Mouse (Mus musculus): Measurements from ENCODE around the gene Snai3. TPM values are rescaled to one million over a fixed set of nuclear protein-coding genes. Genes with fewer than 3 reads are reported as not detected.
A peak's percentile ranks its signal among the peaks of the same experiment; 100 is the strongest.

Snai3 gene
- total RNA-seq (2021), result 1 to 10 TPM; 1.0 to 1.6 TPM
- long read RNA-seq, experiment 1, partial matches to known transcripts, result 1 of 2 reads
- long read RNA-seq, experiment 1, other reads (novel, unspliced or antisense), result 0 of 2 reads
- long read RNA-seq, experiment 2, partial matches to known transcripts, result 0 of 3 reads
- long read RNA-seq, experiment 2, other reads (novel, unspliced or antisense), result 2 of 3 reads

DNA sequence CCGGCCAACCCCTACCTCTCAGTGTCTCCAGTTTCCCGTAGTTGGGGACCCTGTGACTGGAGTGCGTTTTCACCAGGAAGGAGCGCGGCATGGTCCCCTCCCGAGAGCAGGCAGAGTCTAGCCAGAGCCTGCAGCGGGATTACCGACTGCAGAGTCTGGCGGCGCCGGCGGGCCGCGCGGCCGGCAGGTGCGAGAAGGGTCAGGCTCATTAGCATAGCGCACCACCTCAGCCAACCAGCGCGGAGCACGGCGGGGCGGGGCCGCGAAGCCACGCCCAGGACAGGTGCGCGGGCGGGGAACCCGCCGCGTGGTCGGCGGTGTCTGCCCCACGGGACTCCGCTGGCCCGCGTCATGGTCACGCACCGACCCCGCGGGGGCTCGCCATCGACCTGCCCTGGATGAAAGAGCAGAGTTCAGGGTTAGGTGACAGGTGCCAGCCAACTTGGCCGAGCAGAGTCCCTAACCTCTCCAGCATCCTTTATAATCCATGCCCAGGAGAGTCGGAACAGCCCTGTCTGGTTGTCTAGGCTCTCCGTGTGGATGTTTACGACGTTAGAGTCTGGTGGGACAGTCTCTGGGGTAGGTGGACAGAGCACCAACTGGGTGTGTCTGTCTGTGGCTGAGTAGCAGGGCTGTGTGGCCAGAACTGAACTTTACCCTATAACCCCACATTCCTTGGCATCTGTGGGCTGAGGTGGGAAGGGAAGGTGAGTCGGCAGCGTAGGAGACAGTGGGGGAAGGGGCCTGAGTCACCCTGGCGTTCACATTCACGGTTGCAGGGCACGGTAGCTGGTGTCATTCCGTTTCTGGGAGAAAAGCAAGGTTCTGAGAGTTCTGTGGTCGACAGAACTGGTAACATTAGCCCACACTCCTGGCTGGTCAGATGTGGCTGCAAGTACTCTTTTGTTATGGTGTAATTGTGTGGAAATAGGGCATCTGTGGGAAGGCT is at the start of gene Snai3:
Gene Snai3 (minus strand): TSS at position 210 of the 949 bp plus-strand sequence.
- intact Hi-C loops (cut with DNase I), result loop anchor here (1.0 to 5.0 kb wide), 2 partner anchors 15 to 207 kb away; no protein-coding TSS in a partner anchor
- H3K27ac ChIP-seq, result peak within 1 kb of the TSS; percentile 78
- TF ChIP-seq CTCF (IDR thresholded peaks at IDR 0.05), result no peak
- H3K4me3 ChIP-seq, result peak within 1 kb of the TSS; percentile 42
- peak in 1 of 2 experiments; percentile 36 for DNase-seq (ENCODE audit: extremely low spot score in 1 of 2, low spot score in 2 of 2)

DNA sequence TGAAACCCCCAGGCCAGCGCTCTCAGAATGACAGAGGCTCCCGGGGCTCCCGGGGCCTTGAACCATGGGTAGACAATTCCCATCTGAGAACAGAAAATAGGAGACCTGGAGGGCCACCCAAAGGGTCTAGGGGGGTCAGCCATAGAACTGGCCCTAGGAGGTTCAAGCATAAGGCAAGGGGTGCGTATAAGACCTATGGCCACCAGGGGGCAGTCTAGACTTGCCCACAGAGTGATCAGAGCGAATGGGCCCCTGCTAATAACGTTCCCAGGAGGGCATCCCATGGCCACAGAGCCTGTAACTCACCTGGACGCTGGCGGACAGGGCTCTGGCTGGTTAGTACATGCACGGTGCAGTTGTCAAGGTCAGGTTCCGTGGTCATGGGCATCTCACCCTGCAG is 40.3 kb upstream of the Snai3 start:
- intact Hi-C loops (cut with DNase I), result loop anchor here (1.0 to 2.0 kb wide), 3 partner anchors 50 to 329 kb away; partner anchors contain the start of genes Galns, Piezo1 and Trappc2l
- DNase-seq (ENCODE audit: extremely low spot score in 1 of 2, low spot score in 2 of 2), result peak; percentile 65 to 68
- H3K27ac ChIP-seq, result no peak overlapping the region
- TF ChIP-seq CTCF (IDR thresholded peaks at IDR 0.05), result peak; percentile 98
- H3K4me3 ChIP-seq, result no peak overlapping the region

DNA sequence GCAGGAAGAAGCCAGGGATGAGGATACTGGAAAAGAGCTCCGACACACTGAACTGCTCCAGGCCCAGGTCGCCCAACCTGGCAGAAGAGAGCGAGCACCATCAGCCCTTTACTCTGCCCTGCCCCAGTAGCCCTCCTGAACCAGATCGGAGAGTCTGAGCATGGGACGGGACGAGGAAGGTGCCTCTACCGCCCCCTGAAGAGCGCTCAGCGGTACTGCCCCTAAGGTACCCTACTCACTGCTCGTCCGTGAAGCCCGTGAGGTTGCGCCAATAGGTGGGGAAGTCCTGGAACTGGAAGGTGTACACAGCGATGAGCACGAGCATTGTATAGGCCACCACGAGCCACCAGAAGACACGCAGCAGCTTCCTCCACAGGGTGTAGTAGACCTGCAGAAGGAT is 37.4 kb upstream of the Snai3 start:
- DNase-seq (ENCODE audit: extremely low spot score in 1 of 2, low spot score in 2 of 2), result no peak
- H3K27ac ChIP-seq, result no peak overlapping the region
- intact Hi-C loops (cut with DNase I), result no loop called here
- peak; percentile 32 for TF ChIP-seq CTCF (IDR thresholded peaks at IDR 0.05)
- no peak overlapping the region for H3K4me3 ChIP-seq

DNA sequence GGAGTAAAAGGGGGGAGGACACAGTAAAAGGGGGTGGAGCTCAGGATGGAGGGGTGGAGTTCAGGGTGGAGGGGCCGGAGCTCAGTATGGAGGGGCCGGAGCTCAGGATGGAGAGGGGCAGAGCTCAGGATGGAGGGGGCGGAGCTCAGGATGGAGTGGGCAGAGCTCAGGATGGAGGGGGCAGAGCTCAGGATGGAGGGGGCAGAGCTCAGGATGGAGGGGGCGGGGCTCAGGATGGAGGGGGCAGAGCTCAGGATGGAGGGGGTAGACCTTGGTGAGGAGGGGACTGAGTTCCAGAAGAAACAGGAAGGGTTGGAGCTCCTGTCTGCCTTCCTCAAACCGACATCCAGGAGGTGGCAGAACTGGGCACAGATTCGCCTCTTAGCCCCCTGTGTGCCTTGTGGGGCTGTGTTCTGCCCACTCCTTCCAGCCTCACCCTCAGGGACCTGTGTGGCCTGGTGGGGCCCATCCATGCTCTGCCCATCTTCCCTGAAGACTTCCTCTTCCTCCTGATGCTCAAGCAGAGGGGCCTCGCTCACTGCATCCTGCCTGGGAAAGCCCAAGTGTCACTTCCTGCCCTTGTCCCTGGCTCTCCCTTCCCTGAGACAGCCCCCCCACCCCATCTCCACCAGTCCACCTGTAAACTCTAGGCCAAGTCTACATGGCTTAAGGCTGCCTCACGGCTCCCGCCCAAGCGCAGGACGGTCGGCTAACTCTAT is 36.6 kb upstream of the Snai3 start:
- TF ChIP-seq CTCF (IDR thresholded peaks at IDR 0.05), result no peak
- no peak overlapping the region for H3K27ac ChIP-seq
- intact Hi-C loops (cut with DNase I), result no loop called here
- no peak overlapping the region for H3K4me3 ChIP-seq
- DNase-seq (ENCODE audit: extremely low spot score in 1 of 2, low spot score in 2 of 2), result no peak

DNA sequence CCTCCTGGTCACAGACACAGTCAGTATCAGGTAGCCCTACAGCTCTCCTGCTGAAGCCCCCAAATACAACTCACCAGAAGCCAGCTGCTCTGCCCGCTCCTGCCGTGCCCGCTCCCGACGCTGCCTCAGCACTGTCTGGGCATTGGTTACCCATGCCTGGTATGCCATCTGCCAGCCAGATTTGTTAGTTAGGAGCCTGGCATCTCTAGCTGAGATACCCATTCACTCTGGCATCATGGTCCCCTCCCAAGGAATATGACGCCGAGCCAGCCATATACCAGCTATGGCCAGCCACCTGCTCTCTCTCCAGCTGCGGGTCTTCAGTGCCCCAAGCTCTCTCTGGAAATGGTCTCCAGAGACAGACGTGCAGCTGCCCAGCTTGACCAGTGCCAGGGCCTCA is 27.9 kb upstream of the Snai3 start:
- TF ChIP-seq CTCF (IDR thresholded peaks at IDR 0.05), result no peak
- Histone ChIP-seq H3K27ac (no peak overlapping the region), H3K4me3 (no peak overlapping the region)
- intact Hi-C loops (cut with DNase I), result no loop called here
- DNase-seq (ENCODE audit: extremely low spot score in 1 of 2, low spot score in 2 of 2), result no peak

DNA sequence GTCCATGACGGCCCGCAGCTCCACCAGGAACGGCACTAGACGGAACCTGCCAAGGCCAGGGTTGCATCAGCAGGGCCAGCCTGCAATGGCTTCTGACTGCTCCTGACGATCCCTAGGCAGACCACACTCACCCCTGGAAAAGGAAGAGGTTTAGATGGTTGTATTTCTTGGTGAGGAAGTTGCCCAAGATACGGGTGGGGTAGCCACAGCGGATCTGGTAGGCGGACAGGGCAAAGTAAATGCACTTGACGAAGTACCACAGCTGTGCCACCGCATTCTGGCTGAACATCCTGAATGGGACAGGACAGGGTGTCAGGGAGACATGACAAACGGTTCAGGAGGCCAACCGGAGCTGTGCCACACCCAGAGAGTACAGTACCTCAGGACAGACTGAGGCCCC is 24.3 kb upstream of the Snai3 start:
- intact Hi-C loops (cut with DNase I), result no loop called here
- DNase-seq (ENCODE audit: extremely low spot score in 1 of 2, low spot score in 2 of 2), result no peak

DNA sequence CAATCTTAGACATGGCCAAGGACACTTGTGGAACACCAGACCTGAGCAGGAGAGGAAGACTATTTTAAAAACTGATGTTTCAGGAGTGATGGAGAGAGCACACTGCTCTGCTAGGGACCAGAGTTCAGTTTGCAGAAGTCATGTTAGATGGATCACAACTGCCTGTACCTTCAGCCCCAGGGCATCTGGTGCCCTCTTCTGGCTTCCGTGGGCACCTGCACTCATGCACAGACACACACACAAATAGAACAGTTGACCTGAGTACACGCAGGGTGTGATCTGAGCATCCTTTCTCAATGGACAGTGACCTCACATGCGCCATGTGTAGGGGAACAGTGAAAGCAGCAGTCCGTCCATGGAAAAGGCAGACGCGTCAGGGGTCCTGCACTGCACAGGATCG is 23.3 kb upstream of the Snai3 start:
- H3K4me3 ChIP-seq, result no peak overlapping the region
- intact Hi-C loops (cut with DNase I), result no loop called here
- TF ChIP-seq CTCF (IDR thresholded peaks at IDR 0.05), result peak; percentile 8
- no peak for DNase-seq (ENCODE audit: extremely low spot score in 1 of 2, low spot score in 2 of 2)
- no peak overlapping the region for H3K27ac ChIP-seq

More for the DNA sequence above, 24.3 kb upstream of the Snai3 start:
- TF ChIP-seq CTCF (IDR thresholded peaks at IDR 0.05), result no peak
- Histone ChIP-seq H3K27ac (no peak overlapping the region), H3K4me3 (no peak overlapping the region)

DNA sequence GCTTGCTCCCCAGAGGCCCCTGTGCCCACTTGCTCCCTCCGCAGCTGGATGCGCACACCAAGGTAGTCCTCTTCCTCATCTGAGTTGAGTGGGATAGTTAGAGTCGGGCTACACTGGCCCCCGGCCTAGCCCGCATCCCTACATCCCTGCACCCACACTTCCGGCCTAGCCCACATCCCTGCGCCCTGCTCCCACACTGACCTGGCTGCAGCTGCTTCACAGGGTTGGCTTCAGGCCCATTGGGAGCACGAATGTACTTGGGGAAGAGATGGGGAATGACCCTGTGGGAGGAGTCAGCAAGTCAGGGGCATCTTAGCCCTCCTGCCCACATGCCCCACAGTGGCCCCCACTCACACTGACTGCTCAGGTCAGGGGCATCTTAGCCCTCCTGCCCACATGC is 21.9 kb upstream of the Snai3 start:
- DNase-seq (ENCODE audit: extremely low spot score in 1 of 2, low spot score in 2 of 2), result no peak
- Histone ChIP-seq H3K27ac (no peak overlapping the region), H3K4me3 (no peak overlapping the region)
- TF ChIP-seq CTCF (IDR thresholded peaks at IDR 0.05), result no peak
- intact Hi-C loops (cut with DNase I), result no loop called here

DNA sequence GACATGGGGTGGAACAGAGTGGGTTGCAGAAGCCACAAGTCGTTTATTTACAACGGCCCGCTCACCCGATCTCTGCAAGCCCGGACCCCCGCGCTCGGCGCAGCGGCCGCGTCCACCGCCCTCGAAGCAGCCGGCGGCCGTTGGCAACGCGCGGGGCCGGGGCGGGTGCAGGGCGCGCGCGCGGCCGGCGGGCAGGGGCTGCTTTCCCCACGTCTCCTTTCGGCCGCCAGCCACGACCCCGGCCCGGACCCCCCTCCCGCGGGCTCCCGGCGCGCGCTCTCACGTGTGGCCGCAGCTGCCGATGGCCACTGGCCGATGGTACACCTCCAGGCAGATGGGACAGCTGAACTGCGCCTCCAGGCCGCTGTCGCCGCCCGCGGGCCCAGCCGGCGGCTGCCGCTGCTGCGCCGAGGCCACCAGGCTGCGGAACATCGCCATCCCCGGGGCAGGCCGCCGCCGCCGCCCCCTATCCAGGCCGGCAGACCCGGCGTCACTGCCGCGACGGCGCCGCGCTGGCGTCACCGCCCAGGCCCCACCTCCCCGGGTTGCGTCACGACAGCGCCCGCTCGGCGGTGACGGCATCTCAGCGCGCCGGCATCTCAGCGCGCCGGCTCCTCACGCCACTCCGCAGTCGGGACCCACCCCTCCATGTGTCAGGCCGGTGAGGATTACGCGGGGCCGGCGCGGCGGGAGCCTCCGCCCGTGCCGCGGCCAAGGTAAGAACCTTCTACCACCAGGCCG is 15.2 kb upstream of the Snai3 start, which contains the start of the genes Rnf166 and Ctu2:
Gene Rnf166 (minus strand): TSS at position 485 of the 741 bp plus-strand sequence.
Gene Ctu2 (plus strand): TSS at position 564 of the 741 bp plus-strand sequence.
- intact Hi-C loops (cut with DNase I), result loop anchor here (1.0 to 10.0 kb wide), 4 partner anchors 14 to 191 kb away; partner anchors contain the start of genes Mvd, Zc3h18 and Zfpm1
- TF ChIP-seq CTCF (IDR thresholded peaks at IDR 0.05), result no peak
- Histone ChIP-seq H3K4me3 (peak within 1 kb of the TSS; percentile 91), H3K27ac (peak within 1 kb of the TSS; percentile 93)
- peak; percentile 93 to 97 for DNase-seq (ENCODE audit: extremely low spot score in 1 of 2, low spot score in 2 of 2)

DNA sequence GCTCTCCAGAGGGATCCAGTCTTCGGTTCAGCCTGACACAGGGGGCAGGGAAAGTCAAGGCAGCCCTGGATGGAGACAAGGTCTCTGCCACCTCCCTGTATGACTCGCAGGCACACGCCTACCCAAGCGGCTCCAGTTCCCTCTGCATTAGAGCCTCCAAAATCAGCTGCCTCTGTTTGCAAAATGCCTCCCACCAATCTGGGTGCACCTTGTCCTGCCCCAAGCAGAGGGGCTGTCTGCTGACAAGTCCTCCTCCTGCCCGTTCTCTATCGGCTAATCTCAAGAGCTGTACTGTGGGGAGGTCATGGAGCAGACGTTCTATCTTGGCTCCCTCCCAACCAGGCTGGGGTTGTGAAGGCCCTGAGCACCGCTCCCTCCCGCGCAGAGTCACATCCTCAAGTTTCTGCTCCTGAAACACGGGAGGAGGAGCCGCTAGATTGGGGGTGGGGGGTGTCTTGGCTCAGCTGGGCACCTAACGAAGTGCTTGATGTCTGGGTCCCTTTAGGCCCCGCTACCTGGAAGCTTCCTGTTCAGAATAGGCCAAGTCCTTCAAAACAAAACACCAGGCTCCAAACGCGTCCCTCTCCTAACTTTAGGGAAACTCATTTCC is 14.5 kb upstream of the Snai3 start:
- intact Hi-C loops (cut with DNase I), result loop anchor here (1.0 to 10.0 kb wide), 2 partner anchors 14 to 190 kb away; partner anchors contain the start of gene Zfpm1
- H3K4me3 ChIP-seq, result peak overlapping the region; percentile 91
- peak overlapping the region; percentile 15; the same call in 1 of the 2 replicates for H3K27ac ChIP-seq
- DNase-seq (ENCODE audit: extremely low spot score in 1 of 2, low spot score in 2 of 2), result peak in 1 of 2 experiments; percentile 43
- TF ChIP-seq CTCF (IDR thresholded peaks at IDR 0.05), result no peak

Measured in left cerebral cortex, adult 2 months (tissue).